Mouse (Mus musculus): ENCODE measurements at regions not wholly inside any gene's neighbourhood (a gene's known extent, or its start where the extent isn't known, plus 50 kb on each side); places are given as distances from the start of the nearest gene placed in this dataset.

- TF ChIP-seq FLI1 (IDR thresholded peaks at IDR 0.05; ENCODE audit: low read length) (no peak), GATA1 (IDR thresholded peaks at IDR 0.05; ENCODE audit: borderline replicate concordance, low read length) (no peak)
Observed at GRCm38 (mm10) chr14:61696290-61696842, 89.1 kb downstream of the Kcnrg start.

Measured in megakaryocyte, embryonic 14.5 days (primary cell).